Mouse (Mus musculus) ES-E14 (cell line): Measurements from ENCODE around the gene Ppm1m. TPM values are rescaled to one million over a fixed set of nuclear protein-coding genes. Genes with fewer than 3 reads are reported as not detected.
A peak's percentile ranks its signal among the peaks of the same experiment; 100 is the strongest.

Experiments
- DNase-seq: peaks from one replicate; pipeline ENCODE4 v3.0.0-alpha.2; 2013; ENCODE audit warnings: low read depth, low spot score
- H3K27ac ChIP-seq: 2 replicates; pipeline ENCODE4 v1.5.1; 2012; ENCODE audit warnings: low read depth, mild to moderate bottlenecking, low read length, moderate library complexity, mixed read lengths; ENCODE audit not compliant: poor library complexity, insufficient read depth, severe bottlenecking
- H3K36me3 ChIP-seq: 2 replicates; pipeline ENCODE4 v1.6.1; 2012; ENCODE audit warnings: mild to moderate bottlenecking, low read length, moderate library complexity, mixed read lengths; ENCODE audit not compliant: control insufficient read depth, poor library complexity, insufficient read depth, severe bottlenecking
- H3K4me1 ChIP-seq, 2 experiments: fragments of 150-350 bp in 1 of 2; sonication (generic) in 1 of 2; 2 replicates each; pipeline ENCODE4 v1.6.1; 2012; ENCODE audit warnings: low read length in 2 of 2, mild to moderate bottlenecking in 1 of 2, mixed read lengths in 1 of 2; ENCODE audit not compliant: control insufficient read depth in 2 of 2, insufficient read depth in 2 of 2, poor library complexity in 1 of 2
- H3K4me3 ChIP-seq, 2 experiments: fragments of 150-350 bp in 1 of 2; sonication (generic) in 1 of 2; 2 replicates each; pipeline ENCODE4 v1.5.1; 2012; ENCODE audit warnings: low read length in 2 of 2, low read depth in 1 of 2, mild to moderate bottlenecking in 1 of 2, mixed read lengths in 1 of 2; ENCODE audit not compliant: insufficient read depth in 1 of 2, poor library complexity in 1 of 2, severe bottlenecking in 1 of 2
- H3K9ac ChIP-seq: 2 replicates; pipeline ENCODE4 v1.6.1; 2012; ENCODE audit warnings: low read depth, mild to moderate bottlenecking, low read length, mixed read lengths; ENCODE audit not compliant: poor library complexity, insufficient read depth, severe bottlenecking
- H3K9me3 ChIP-seq: fragments of 150-350 bp; sonication (generic); 2 replicates; pipeline ENCODE4 v1.6.1; 2012; ENCODE audit warnings: low read depth, mild to moderate bottlenecking, low read length; ENCODE audit not compliant: control insufficient read depth, insufficient read depth
- CHD2 ChIP-seq: IDR thresholded peaks from 2 replicates; pipeline ENCODE4 v1.6.1; 2014; ENCODE audit warnings: mild to moderate bottlenecking, low read depth, low read length, inconsistent platforms
- HCFC1 ChIP-seq: IDR thresholded peaks from 2 replicates; pipeline ENCODE4 v1.6.1; 2012; ENCODE audit warnings: low read length, inconsistent platforms, borderline replicate concordance; ENCODE audit not compliant: insufficient read depth
- MAFK ChIP-seq: IDR thresholded peaks from 2 replicates; pipeline ENCODE4 v1.6.1; 2014; ENCODE audit warnings: mild to moderate bottlenecking, low read depth, low read length, inconsistent platforms; ENCODE audit not compliant: insufficient read depth
- ZC3H11A ChIP-seq: IDR thresholded peaks from 2 replicates; pipeline ENCODE4 v1.6.1; 2012; ENCODE audit warnings: low read depth, mild to moderate bottlenecking, inconsistent platforms, low read length, borderline replicate concordance
- ZNF384 ChIP-seq: IDR thresholded peaks from 2 replicates; pipeline ENCODE4 v1.6.1; 2012; ENCODE audit warnings: low read depth, low read length, inconsistent platforms
- in situ Hi-C, 2 experiments: fragments of 600-800 bp; cut with MboI; formaldehyde crosslinking; loops; one replicate each; pipeline ENCODE4 v1.15.1; 2025; ENCODE audit warnings: low sequenced_read_pairs in 2 of 2, inconsistent platforms in 1 of 2; ENCODE audit not compliant: unreplicated experiment in 2 of 2
- total RNA-seq: library from RNA; depleted of rRNA; stranded (reverse); fragments of 300-350 nt; gene quantifications from 2 replicates; pipeline ENCODE4 v1.2.3, GENCODE M21; 2012

Ppm1m gene
- total RNA-seq, 1 experiment: 40.6 TPM

GRCm38 (mm10) chr9:106209954-106210353 lies 10.4 kb upstream of the Ppm1m start:
- H3K27ac ChIP-seq: peak overlapping the region; percentile 75
- peaks cover 9 to 26% of the 10 kb centered on the region in 2 experiments; a peak in 3 of 4 replicates for H3K4me1 ChIP-seq
- TF ChIP-seq CHD2: no peak
- TF ChIP-seq ZC3H11A: no peak
- no peak for TF ChIP-seq HCFC1
- no peak for TF ChIP-seq MAFK
- no peak for TF ChIP-seq ZNF384
- no peaks in the 10 kb centered on the region for H3K9me3 ChIP-seq
- H3K9ac ChIP-seq: no peak overlapping the region
- no peak overlapping the region for H3K4me3 ChIP-seq
- in situ Hi-C loops: no loop called here
- no peak for DNase-seq
- H3K36me3 ChIP-seq: peaks cover 41% of the 10 kb centered on the region

GRCm38 (mm10) chr9:106208181-106208580 lies 8.6 kb upstream of the Ppm1m start:
- Histone ChIP-seq H3K4me1 (peaks cover 9 to 37% of the 10 kb centered on the region in 2 experiments; a peak in 3 of 4 replicates), H3K27ac (no peak overlapping the region), H3K4me3 (no peak overlapping the region), H3K36me3 (peaks cover 30% of the 10 kb centered on the region), H3K9me3 (no peaks in the 10 kb centered on the region), H3K9ac (no peak overlapping the region)
- in situ Hi-C loops: no loop called here
- no peak for DNase-seq
- TF ChIP-seq ZC3H11A: no peak
- TF ChIP-seq MAFK: no peak
- no peak for TF ChIP-seq ZNF384

- TF ChIP-seq HCFC1: no peak
- TF ChIP-seq ZC3H11A: no peak
- TF ChIP-seq ZNF384: no peak
- no peak for TF ChIP-seq MAFK
- TF ChIP-seq CHD2: no peak
- Histone ChIP-seq H3K9ac (no peak overlapping the region), H3K27ac (no peak overlapping the region), H3K36me3 (peaks cover 20% of the 10 kb centered on the region; the same call in 1 of the 2 replicates), H3K9me3 (no peaks in the 10 kb centered on the region), H3K4me3 (no peak overlapping the region), H3K4me1 (peaks cover 9 to 32% of the 10 kb centered on the region in 2 experiments; a peak in 3 of 4 replicates)
- in situ Hi-C loops: no loop called here
- DNase-seq: no peak
Measured at GRCm38 (mm10) chr9:106206515-106206914, 7.0 kb upstream of the Ppm1m start.

- TF ChIP-seq ZC3H11A: no peak
- TF ChIP-seq MAFK: no peak
- TF ChIP-seq HCFC1: no peak
- TF ChIP-seq CHD2: no peak
- TF ChIP-seq ZNF384: no peak
- no peak for DNase-seq
- H3K9me3 ChIP-seq: no peaks in the 10 kb centered on the region
- peaks cover 9 to 32% of the 10 kb centered on the region in 2 experiments; a peak in 3 of 4 replicates for H3K4me1 ChIP-seq
- peaks cover 20% of the 10 kb centered on the region; the same call in 1 of the 2 replicates for H3K36me3 ChIP-seq
- in situ Hi-C loops: no loop called here
- no peak overlapping the region for H3K9ac ChIP-seq
- H3K4me3 ChIP-seq: no peak overlapping the region
- peak overlapping the region; percentile 34; the same call in 1 of the 2 replicates for H3K27ac ChIP-seq
Measured at GRCm38 (mm10) chr9:106205713-106206290, 6.3 kb upstream of the Ppm1m start.
